Comparison of ENCODE assay signal across 7 mouse cellular contexts in genomic region chr17:65885697-65886529, GRCm38 (mm10). TPM values are rescaled to one million over a fixed set of nuclear protein-coding genes. Genes with fewer than 3 reads are reported as not detected.
DNase-seq lines count a peak whose midpoint lies in the region; ATAC-seq and TF ChIP-seq lines count a peak whose summit lies in the region.

TSS of gene Ralbp1 (minus strand) at chr17:65885798.

- H3K9me3 ChIP-seq in E14TG2a.4 (ENCODE audit: low read length), result no peaks in the 10 kb centered on the region
- no peaks in the 10 kb centered on the region for H3K9me3 ChIP-seq in embryonic facial prominence, embryonic 11.5 days (replicated peaks; ENCODE audit: control insufficient read depth, low read length)

- peak within 1 kb of the TSS; percentile 82 for H3K9ac ChIP-seq in embryonic facial prominence, embryonic 11.5 days (replicated peaks; ENCODE audit: low read length)
- H3K9ac ChIP-seq in liver, adult 2 months (ENCODE audit: low read depth, low read length), result peak within 1 kb of the TSS; percentile 89

- H3ac ChIP-seq in myocyte (ENCODE audit: control insufficient read depth, insufficient read length), result peak within 1 kb of the TSS; percentile 96

- peak within 1 kb of the TSS; percentile 79 for H3K27ac ChIP-seq in embryonic facial prominence, embryonic 11.5 days (replicated peaks; ENCODE audit: low read depth, low read length)
- H3K27ac ChIP-seq in kidney, adult 2 months (ENCODE audit: insufficient read depth, low read depth, low read length), result peak within 1 kb of the TSS; percentile 91
- peak within 1 kb of the TSS; percentile 85 for H3K27ac ChIP-seq in liver, adult 2 months (replicated peaks; ENCODE audit: insufficient read depth, low read depth, low read length)

- peaks cover 14% of the 10 kb centered on the region for H3K79me2 ChIP-seq in liver, adult 2 months (ENCODE audit: control insufficient read depth, insufficient read depth, low read length)
- H3K79me2 ChIP-seq in myocyte (ENCODE audit: control insufficient read depth, insufficient read depth), result peaks cover 27% of the 10 kb centered on the region

- DNase-seq in adrenal gland, adult 8-10 months, result peak; percentile 19
- DNase-seq in embryonic facial prominence, embryonic 11.5 days (ENCODE audit: low spot score), result peak; percentile 28
- peak; percentile 33 to 71 for DNase-seq in heart, adult 18-20 months
- DNase-seq in kidney, adult 2 months, result peak; percentile 51
- peak; percentile 39 for DNase-seq in liver, adult 2 months (ENCODE audit: extremely low read depth, low read depth, low spot score)

- WGBS in embryonic facial prominence, embryonic 11.5 days, result 12% methylated on average over 14 of the region's 14 CpGs
- WGBS in kidney, adult 2 months, result 4% methylated on average over 14 of the region's 14 CpGs
- 13% methylated on average over 14 of the region's 14 CpGs for WGBS in liver, adult 2 months

- H3K4me2 ChIP-seq in embryonic facial prominence, embryonic 11.5 days (ENCODE audit: low read depth, low read length), result peak within 1 kb of the TSS; percentile 95
- H3K4me2 ChIP-seq in myocyte (ENCODE audit: low read depth), result peak within 1 kb of the TSS; percentile 83

- no peak for ATAC-seq in embryonic facial prominence, embryonic 11.5 days (replicated peaks; ENCODE audit: insufficient number of reproducible peaks, low FRiP score, low TSS enrichment, low read depth)

- H3K4me1 ChIP-seq in E14TG2a.4 (replicated peaks; ENCODE audit: low read depth, low read length), result peaks cover 51% of the 10 kb centered on the region
- H3K4me1 ChIP-seq in embryonic facial prominence, embryonic 11.5 days (ENCODE audit: control insufficient read depth, insufficient read depth, low read length), result no peaks in the 10 kb centered on the region
- H3K4me1 ChIP-seq in kidney, adult 2 months (ENCODE audit: control insufficient read depth, insufficient read depth, low read length), result peaks cover 8% of the 10 kb centered on the region; the same call in 1 of the 2 replicates
- peaks cover 2% of the 10 kb centered on the region; the same call in 1 of the 2 replicates for H3K4me1 ChIP-seq in liver, adult 2 months (ENCODE audit: control insufficient read depth, insufficient read depth, low read length)

- H3K4me3 ChIP-seq in E14TG2a.4 (replicated peaks; ENCODE audit: low read length), result peak within 1 kb of the TSS; percentile 97
- H3K4me3 ChIP-seq in embryonic facial prominence, embryonic 11.5 days (ENCODE audit: low read depth, low read length), result peak within 1 kb of the TSS; percentile 79
- peak within 1 kb of the TSS; percentile 72 for H3K4me3 ChIP-seq in kidney, adult 2 months (ENCODE audit: insufficient read depth, low read depth, low read length)
- peak within 1 kb of the TSS; percentile 94 for H3K4me3 ChIP-seq in liver, adult 2 months (ENCODE audit: insufficient read depth, low read depth, low read length)
- H3K4me3 ChIP-seq in myocyte, result peak within 1 kb of the TSS; percentile 40

- H3K36me3 ChIP-seq in E14TG2a.4 (ENCODE audit: insufficient read depth, low read length), result no peaks in the 10 kb centered on the region
- no peaks in the 10 kb centered on the region for H3K36me3 ChIP-seq in embryonic facial prominence, embryonic 11.5 days (replicated peaks; ENCODE audit: control insufficient read depth, insufficient read depth, low read depth, low read length)
- H3K36me3 ChIP-seq in kidney, adult 2 months (ENCODE audit: control insufficient read depth, insufficient read depth, low read length), result no peaks in the 10 kb centered on the region
- no peaks in the 10 kb centered on the region for H3K36me3 ChIP-seq in liver, adult 2 months (ENCODE audit: control insufficient read depth, insufficient read depth, low read length)
- no peaks in the 10 kb centered on the region for H3K36me3 ChIP-seq in myocyte (ENCODE audit: control insufficient read depth, insufficient read depth)

- H3K27me3 ChIP-seq in E14TG2a.4 (ENCODE audit: insufficient read depth, low read length), result no peaks in the 10 kb centered on the region
- no peaks in the 10 kb centered on the region for H3K27me3 ChIP-seq in embryonic facial prominence, embryonic 11.5 days (ENCODE audit: control insufficient read depth, insufficient read depth, low read length)
- no peaks in the 10 kb centered on the region for H3K27me3 ChIP-seq in kidney, adult 2 months (replicated peaks; ENCODE audit: control insufficient read depth, insufficient read depth, low read length)
- no peaks in the 10 kb centered on the region for H3K27me3 ChIP-seq in liver, adult 2 months (ENCODE audit: control insufficient read depth, insufficient read depth, low read length)
- H3K27me3 ChIP-seq in myocyte (ENCODE audit: control insufficient read depth, insufficient read depth, insufficient read length), result no peaks in the 10 kb centered on the region

- no peak for TF ChIP-seq CTCF in E14TG2a.4 (conservative IDR thresholded peaks at IDR 0.05; ENCODE audit: low read length)
- no peak for TF ChIP-seq CTCF in kidney, adult 2 months (conservative IDR thresholded peaks at IDR 0.05; ENCODE audit: insufficient read depth, insufficient read length, low read depth, low read length)
- TF ChIP-seq CTCF in liver, adult 2 months (IDR thresholded peaks at IDR 0.05; ENCODE audit: low read depth, low read length), result no peak

- no peak for TF ChIP-seq POLR2A in kidney, adult 2 months (IDR thresholded peaks at IDR 0.05; ENCODE audit: low read depth, low read length)
- TF ChIP-seq POLR2A in liver, adult 2 months (IDR thresholded peaks at IDR 0.05; ENCODE audit: extremely low read depth, insufficient read depth, low read length), result no peak
- no peak for TF ChIP-seq POLR2A in myocyte (IDR thresholded peaks at IDR 0.05; ENCODE audit: insufficient read length, low read depth)

TF ChIP-seq in myocyte, 11 proteins besides CTCF, POLR2A, EP300 and RAD21:
- TF ChIP-seq USF1 (IDR thresholded peaks at IDR 0.05; ENCODE audit: low read depth), result peak; percentile 84
- TF ChIP-seq POLR2AphosphoS2 (IDR thresholded peaks at IDR 0.05; ENCODE audit: insufficient read length, low read depth), result no peak

RNA-seq across cellular contexts. Expression of gene Ralbp1, which starts in this region (rescaled TPM):
- total RNA-seq in adrenal gland, adult 8-10 months (2022), result 10 to 100 TPM; 59.3 to 64.9 (median 62.6) TPM
- 47.8 and 48.4 TPM in 2 replicates for polyA plus RNA-seq in embryonic facial prominence, embryonic 11.5 days (2014; fragmentation: Nextera tagmentation; extraction: Ambion mirVana)
- total RNA-seq in heart, adult 18-20 months (2021), result 10 to 100 TPM; 35.3 to 36.3 TPM
- 29.8 and 30.7 TPM in 2 replicates for polyA plus RNA-seq in kidney, adult 2 months (2012; rRNA removed)
- total RNA-seq in liver, adult 2 months (2014; rRNA removed), result 14.3 and 14.5 TPM in 2 replicates
- polyA plus RNA-seq in liver, adult 2 months (2012; rRNA removed), result 10.2 and 10.3 TPM in 2 replicates
- 24.5 TPM for polyA plus RNA-seq in myocyte (2012; fragmentation: generic; extraction: Trizol)

Comparison
In these comparisons a context has a peak if more than half of its experiments do, and no peak if none do; other contexts are left out.
1. H3K4me3 ChIP-seq: peak in every context shown above with its lines; median percentile 97 in E14TG2a.4; 94 in liver, adult 2 months; 79 in embryonic facial prominence, embryonic 11.5 days; 72 in kidney, adult 2 months; 40 in myocyte.